Mouse (Mus musculus): Measurements from ENCODE around the gene Rph3al.

The Rph3al gene

DNA sequence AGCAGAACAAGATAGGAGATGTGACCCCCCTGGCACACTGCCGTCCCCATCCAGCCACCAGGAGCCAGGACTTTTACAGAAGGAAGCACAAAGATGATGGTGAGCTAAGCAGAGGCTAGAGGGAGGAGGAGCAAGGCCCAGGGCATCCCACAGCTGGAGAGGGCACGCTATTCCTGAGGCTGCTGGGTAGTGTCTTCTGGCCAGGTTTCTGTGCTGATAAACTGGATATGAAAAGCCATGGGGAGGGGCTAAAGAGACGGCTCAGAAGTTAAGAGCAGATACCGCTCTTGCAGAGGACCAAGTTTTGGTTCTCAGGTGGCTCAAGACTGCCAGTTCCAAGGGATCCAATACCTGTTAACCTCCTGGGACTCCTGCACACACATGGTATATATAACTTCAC, 76.6 kb downstream of the Rph3al start:
- DNase-seq (ENCODE audit: low spot score in 2 of 2) = no peak

DNA sequence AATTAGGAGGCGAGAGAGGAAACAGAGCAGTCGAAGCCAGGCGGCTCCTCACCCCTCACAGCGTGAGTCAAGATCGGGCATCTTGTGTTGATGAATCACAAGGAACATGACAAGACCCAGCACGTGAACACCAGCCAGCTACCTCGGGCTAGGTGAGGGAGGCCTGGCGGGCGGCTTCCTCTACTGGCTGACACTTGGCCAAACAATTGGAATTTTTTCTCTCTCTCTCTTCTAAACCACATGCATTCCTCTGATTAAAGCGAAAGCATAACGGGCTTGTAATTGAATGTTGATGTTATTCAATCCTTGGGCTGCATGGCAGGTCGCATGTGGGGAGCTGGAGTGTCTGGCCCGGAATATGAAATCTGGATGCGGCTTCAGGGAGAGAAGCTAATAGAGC, 77.0 kb downstream of the Rph3al start:
- DNase-seq (ENCODE audit: low spot score in 2 of 2) = no peak

DNA sequence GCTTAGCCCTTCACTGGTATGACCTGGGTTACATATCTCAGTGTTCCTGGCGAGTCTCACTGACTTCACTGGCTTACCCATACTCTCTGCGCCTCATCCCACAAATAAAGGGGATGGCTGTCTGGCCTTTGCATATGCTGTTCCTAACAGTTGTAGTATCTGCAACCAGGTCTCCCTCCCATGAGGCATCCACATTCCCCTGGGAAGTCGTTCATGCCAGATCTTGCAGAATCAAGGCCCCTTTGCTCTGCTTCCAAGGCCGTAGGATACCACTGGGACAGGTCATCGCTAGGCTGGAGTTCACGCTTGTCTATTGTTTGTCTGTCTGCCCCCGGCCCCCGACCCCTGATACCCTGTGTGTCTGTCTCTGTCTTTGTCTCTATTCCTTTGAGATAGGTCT, 78.8 kb downstream of the Rph3al start:
- no peak for DNase-seq (ENCODE audit: low spot score in 2 of 2)

DNA sequence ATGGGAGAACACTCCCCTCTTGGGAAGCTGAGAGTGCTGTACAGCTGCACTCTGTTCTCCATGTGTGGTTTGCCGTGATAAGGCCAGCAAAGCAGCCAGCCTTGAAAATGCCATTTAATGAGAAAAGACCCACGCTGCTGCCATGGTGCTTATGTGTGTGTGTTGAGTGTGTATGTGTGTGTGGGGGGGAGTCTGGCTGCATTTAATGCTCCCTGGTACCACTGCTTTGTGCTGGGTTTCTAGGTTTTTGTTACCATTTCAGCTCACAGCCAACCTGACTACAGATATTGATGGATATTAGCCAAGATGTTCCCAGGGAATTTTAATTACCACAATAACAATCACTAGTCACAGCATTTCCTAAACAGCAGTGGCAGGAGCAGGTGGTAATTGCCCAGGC, 79.3 kb downstream of the Rph3al start:
- DNase-seq (ENCODE audit: low spot score in 2 of 2) = no peak

DNA sequence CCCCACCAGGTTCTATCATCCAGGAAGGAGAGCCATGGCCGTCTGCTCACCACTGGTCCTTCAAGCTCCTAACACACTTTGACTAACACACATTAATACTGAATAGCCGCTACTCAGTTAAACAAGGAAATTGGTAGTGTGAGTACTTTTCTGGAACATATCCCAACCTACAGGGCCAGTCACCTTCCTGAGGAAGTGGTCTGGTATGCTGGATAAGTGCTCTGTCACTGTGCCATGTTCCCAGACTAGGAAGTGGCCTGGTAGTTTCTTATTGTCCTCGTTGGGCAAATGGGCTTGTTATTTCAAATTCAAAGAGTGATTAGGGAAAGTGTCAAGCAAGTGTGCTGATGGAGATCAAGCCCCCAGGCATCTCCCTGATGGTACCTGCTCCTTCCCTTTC, 80.4 kb downstream of the Rph3al start:
- no peak for DNase-seq (ENCODE audit: low spot score in 2 of 2)

- DNase-seq (ENCODE audit: low spot score in 2 of 2) = no peak
Measured at GRCm38 (mm10) chr11:75854327-75854726, 83.9 kb downstream of the Rph3al start.

- DNase-seq (ENCODE audit: low spot score in 2 of 2) = no peak
Measured at GRCm38 (mm10) chr11:75853067-75853636, 85.1 kb downstream of the Rph3al start.

- no peak for DNase-seq (ENCODE audit: low spot score in 2 of 2)
Measured at GRCm38 (mm10) chr11:75852485-75852884, 85.7 kb downstream of the Rph3al start.

GRCm38 (mm10) chr11:75849552-75849951, 88.7 kb downstream of the Rph3al start:
- no peak for DNase-seq (ENCODE audit: low spot score in 2 of 2)

DNA sequence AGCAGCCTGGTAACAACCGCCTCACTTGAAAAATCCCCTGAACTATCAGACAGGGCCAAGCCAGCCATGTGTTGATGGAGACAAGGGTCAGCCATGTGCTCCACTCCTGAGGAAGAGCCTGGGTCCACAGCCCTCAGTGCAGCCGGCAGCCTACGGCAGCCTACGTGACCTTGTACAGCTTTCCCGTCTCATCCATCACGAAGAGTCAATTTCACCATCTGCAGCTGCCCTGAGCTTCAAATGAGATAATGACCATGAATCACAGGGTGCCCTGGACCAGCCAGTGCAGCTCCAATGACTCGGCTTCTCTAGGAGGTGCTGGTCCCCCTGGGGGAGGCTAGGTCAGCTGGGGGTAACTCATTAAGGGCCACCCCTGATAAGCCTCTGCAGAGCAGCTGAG, 91.6 kb downstream of the Rph3al start:
- DNase-seq (ENCODE audit: low spot score in 2 of 2) = no peak

DNA sequence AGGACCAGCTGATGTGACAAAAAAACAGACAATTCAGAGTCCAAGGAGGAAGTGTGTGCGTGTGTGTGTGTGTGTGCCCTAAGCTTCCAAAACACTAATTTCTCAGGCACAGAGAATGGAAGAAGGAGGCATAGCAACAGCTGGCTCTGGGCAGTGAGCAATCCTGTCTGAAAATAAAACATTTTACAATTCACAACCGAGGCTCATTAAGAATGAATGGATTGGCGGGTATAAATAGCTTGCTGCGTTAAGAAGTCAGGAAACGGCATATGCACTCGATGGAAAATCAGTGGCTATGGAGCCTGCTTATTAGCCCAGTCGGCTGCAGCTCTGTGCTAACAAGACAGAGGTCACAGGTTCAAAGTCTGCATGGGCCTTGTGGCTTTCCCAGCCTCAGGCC, 92.6 kb downstream of the Rph3al start:
- no peak for DNase-seq (ENCODE audit: low spot score in 2 of 2)

DNA sequence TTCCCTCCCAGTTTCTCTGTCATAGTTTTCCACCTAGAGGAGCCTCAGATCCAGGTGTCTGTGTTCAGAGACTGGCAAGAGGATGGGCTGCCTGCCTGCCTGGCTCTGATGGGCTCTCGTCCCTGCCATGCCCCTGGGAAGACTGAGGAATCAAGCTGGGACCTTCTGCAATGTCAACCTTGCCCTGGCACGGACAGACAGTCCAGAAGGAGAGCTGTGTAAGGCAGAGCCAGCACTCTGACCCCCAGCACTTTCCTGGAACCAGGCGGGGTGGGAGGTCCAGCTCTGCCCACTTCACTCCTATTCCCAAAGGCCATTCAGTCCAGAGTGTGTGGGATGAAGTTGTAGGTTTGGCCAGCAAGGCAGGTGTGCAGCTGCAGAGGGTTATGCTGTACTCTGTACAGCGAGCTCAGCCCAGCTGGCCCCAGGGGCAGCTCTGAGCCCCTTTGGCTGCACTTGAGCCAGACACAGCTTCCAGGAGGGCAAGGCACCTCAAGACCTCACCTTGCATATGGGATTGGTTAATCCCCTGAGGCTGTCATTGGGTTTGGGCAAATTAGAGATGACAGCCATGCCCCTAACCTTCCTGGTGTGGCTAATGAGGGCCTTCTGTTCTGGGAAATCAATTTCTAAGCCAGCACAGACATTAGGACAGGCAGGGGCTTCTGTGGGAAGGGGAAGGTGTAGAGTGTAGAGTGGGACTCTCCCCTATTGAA, 95.2 kb downstream of the Rph3al start:
- no peak for DNase-seq (ENCODE audit: low spot score in 2 of 2)

DNA sequence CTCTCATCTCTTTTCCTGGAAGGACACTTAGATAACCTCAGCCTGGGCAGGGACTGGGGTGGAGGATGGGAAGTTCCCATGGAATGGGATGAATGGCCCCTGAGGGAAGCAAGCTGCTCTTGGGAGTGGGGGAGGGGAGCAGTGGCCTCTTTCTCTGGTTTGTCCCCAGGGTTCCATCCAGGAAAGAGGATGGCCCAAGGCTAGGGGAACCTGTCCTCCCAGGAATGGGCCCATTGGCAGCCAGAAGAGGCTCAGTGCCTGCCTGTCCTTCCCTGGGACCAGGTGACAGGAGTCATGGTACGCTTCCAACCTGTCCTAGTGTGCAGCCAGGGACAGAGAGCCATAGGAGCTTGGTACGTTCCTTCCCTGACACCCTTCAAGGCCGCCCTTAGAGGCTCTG, 96.7 kb downstream of the Rph3al start:
- no peak for DNase-seq (ENCODE audit: low spot score in 2 of 2)

DNA sequence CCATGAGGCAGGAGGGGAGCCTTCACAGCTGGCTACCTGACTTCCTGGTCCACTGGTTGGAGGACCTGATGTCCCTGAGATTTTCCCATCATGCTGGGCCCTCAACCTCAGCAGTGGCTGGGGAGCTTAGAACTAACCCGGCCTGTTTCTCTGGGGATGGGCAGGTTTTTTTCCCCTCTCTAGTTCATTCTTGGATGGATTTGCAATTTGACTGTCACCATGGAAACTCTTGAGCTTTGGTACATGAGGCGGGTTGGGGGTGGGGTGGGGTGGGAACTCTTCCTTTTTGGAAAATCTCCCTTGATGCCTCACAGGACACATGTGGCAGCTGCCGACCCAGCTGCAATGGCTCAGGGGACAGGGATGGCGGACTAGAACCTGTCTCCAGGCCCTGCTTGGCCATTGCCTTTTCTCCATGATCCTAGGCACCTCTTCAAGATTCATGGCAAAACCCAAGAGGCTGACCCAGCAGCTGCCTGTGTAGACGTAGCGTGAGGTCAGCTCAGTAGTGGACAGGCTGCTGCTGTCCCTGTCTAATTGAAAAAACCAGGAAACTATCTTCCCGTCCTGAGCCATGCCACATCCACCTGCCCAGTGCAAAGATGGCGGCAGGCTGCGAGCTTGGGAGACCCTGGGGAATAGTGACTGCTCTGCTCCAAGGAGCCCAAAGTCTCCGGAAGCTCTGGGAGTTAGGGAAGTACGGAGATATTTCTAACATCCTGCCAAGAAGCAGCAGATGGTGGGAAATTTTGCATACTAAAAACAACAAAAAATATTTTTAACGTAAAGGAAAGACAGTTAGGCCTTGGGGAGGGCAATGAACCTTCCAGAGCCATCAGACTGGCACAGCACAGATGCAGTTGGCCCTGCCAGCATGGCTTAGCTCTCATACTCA, 98.4 kb downstream of the Rph3al start:
- DNase-seq (ENCODE audit: low spot score in 2 of 2) = no peak

- DNase-seq (ENCODE audit: low spot score in 2 of 2) = no peak
Measured at GRCm38 (mm10) chr11:75838861-75839426, 99.3 kb downstream of the Rph3al start.

DNA sequence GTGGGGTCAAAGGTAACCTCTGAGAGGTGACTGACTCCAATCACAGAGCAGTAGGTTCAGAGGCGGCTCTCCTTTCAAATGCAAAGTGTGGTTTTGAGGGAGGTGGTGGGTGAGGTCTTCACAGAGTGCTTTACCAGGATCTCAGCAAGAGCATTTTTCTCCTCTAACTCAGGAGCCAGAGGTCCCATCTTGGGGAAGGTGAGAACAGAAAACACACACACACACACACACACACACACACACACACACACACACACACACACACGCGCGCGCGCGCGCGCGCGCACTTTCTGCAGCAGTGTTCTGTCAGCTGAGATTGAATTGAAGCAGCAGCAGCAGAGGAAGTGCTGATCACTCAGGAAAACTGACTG, 102.0 kb downstream of the Rph3al start:
- DNase-seq (ENCODE audit: low spot score in 2 of 2) = no peak

DNA sequence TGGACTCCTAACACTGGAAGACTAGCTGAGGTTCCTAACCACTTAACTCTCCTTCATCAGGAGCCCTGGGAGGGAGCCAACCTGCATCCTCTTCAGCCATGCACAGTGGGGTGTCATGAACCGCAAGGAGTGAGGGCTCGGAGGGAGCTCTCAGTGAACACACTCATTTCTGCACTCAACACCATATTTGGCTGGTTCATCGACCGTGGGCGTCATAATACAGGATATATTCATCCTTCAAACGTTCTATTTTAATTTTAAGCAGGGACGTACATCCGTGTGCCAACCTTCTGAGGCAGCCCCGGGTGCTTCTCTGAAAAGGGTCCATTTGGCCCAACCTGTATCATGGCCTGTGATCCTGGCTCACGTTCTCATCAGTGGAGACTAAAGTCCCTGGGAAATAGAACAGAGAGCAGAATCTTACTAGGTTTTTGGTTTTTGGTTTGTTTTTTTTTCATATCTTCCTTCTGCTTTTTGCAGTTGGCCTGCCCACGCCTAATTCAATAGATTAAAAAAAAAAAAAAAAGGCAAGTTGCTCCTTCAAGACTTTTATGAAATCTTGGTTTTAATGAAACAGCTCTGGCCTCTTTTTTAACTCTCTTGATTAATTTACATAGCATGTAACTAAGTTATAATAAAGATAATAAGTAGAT, 102.5 kb downstream of the Rph3al start:
- DNase-seq (ENCODE audit: low spot score in 2 of 2) = peak; percentile 16 to 34

GRCm38 (mm10) chr11:75833081-75833480, 105.1 kb downstream of the Rph3al start:
- no peak for DNase-seq (ENCODE audit: low spot score in 2 of 2)

- DNase-seq (ENCODE audit: low spot score in 2 of 2) = no peak
Measured at GRCm38 (mm10) chr11:75830386-75830785, 107.8 kb downstream of the Rph3al start.

DNA sequence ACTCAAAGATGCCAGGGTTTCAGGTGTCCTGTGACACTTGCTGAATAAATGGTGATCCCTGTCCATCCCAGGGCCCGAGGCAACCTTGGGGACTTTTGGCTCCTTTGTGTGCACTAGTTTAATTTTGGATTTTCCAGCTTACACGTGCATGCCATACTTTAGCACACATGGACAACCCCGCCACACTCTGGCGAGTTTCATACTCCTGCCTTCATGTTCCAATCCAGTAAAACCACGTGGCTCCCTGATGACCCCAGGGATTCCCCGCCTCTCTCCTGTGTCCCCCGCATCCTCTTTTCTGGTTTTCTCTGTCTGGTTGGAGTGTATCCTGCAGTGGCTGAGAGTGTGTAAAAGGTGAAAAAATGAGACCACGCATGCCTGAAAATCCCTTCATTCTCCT, 110.8 kb downstream of the Rph3al start:
- DNase-seq (ENCODE audit: low spot score in 2 of 2) = no peak

DNA sequence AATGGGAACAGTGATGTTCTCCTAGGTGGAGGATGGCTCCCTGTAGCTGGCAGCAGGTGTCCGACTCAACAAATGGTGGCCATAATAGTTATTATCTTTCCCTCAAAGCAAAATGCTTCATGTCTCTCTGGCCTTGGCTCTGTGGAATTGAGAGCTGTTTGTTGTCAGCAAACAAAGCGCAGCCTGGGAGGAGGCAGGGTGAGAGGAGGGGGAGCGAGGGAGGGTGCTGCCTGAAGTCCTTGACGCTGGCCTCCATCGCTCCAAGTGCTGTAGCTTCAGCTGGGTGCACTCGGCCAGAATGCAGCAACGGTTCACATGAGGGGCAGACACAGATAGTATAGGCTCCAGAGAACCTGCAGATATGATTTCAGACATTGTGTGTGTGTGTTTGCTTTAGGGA, 114.7 kb downstream of the Rph3al start:
- DNase-seq (ENCODE audit: low spot score in 2 of 2) = no peak

- no peak for DNase-seq (ENCODE audit: low spot score in 2 of 2)
Measured at GRCm38 (mm10) chr11:75813085-75813484, 125.1 kb downstream of the Rph3al start.

Measured in right cerebral cortex, postnatal 36 days (tissue).